Mouse (Mus musculus) CD8-positive naive resting alpha-beta T cell, adult 2 months (primary cell): ENCODE results near the gene Cks2.
"Not testable (repeated sequence)": the region's sequence is repeated elsewhere in the genome, so short reads cannot be mapped to it uniquely, and the experiment has no call there.

Source experiments
- DNase-seq, 2 experiments: peaks; one replicate each; pipeline ENCODE4 v3.0.0; 2022; ENCODE audit warnings: low read depth in 2 of 2, low spot score in 2 of 2

The Cks2 gene

DNA sequence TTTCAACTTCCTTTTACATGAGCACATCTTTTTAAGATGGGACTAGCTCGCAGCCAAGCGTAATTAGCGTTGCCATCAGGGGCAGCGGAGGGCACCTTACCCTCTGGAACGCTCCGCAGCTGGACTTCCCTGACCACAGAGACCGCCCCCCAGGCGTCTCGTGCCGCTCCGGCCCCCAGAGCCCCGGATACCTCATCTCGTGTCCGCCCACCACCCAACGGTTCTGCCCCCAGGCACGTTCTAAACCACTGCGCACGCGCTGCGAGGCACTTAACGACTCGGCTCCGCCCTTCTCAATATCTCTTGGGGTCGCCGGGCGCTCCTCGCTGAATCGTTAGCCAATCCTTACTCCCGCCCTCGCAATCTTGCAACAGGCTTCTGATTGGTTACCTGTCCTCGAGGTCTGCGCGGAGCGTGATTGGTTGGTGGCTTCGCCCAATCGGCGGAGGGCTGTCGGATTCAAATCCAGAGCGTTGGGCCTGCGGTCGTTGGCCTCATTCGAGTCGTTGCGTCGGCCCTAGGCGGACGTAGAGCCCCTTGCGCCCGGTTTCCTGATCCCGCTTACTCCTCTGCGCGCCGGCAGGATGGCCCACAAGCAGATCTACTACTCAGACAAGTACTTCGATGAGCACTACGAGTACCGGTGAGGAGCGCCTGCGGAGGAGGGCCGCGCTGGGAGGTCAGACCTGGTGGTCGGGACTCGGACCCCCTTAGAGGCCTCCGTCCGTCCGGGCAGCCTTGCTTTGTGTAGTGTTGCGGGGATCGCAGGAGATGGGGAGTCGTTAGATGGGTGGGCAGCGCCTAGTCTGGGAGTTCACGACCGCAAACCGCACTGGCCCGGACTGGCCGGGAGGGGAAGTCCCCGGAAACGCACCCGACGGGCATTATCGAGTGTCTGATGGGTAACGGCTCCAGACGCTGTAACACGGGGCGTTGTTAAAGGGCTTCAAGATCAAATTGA is at the start of gene Cks2:
Cks2 (plus strand) TSS at position 404 of the 961 bp plus-strand sequence.
- DNase-seq, result peak; percentile 94

DNA sequence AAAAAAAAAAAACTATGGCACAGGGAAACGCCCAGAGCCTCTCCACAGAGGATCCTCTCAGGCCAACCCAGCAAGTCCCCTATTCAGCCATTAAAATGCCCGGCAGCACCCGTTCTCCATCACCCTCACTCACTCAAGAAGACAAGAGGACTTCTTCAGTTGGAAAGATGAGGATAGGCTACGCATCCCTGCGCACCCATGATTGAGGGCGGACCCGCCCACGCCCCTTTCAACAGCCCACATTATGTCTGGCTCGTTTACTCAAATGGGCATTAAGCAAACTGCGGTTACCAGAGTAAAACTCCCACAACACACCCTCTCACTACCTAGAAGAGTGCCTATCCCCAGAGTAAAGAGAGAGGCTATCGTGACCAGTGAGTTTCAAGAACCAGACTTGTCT is 49.6 kb upstream of the Cks2 start:
- DNase-seq, result no peak

DNA sequence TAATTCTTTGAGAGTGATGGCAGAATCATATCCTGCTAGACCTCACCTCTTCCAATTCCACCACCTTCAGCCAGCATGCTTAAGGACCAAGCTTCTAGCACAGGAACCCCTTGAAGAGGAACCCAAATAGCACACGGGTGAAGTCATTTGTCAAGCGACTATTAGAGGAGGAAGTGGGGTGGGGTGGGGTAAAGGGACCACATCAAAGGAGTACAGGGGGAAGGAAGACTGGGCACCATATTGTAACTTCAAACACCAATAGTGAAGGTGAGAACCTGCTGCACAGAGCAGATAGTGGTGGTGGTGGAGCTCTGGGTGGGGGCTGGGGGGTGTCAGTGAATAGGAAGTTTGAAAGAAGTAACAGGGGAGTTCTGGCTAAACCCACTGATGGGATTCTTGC is 47.0 kb upstream of the Cks2 start:
- DNase-seq, result no peak

DNA sequence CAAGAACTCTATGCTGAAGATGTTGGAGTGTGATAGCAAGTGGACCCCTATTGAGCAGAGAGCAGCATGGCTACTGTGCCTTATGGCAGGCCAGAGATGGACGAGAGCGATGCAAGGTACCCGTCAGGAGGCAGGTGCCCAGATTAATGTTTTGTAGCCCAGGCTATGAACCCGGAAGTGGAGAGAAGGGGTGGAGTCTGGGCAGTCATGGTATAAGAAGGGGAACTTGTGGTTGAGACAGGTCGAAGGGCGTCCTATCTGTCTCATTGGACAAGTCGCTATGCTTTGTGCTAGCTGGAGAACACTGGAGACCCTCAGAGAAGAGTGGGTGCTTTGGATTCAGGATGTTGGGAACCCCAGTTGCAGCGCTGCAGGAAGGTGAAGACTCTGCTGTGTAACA is 44.9 kb upstream of the Cks2 start:
- DNase-seq, result no peak

DNA sequence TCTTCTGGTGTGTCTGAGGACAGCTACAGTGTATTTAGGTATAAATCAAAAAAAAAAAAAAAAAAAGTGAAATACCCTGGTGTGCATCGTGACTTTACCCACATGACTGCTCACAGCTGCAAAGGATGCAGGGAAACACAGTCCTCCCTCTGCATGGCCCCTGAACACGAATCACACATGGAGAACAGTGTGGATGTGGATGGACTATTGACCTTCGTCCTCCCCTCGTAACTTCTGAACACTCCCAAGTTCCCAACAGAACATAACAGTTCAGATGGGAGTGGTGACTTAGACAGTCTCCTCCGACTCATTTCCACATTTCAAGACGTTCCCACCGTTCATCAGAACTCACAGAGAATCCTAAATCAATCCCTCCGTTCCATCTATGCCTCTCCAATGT is 42.3 kb upstream of the Cks2 start:
- no peak for DNase-seq

DNA sequence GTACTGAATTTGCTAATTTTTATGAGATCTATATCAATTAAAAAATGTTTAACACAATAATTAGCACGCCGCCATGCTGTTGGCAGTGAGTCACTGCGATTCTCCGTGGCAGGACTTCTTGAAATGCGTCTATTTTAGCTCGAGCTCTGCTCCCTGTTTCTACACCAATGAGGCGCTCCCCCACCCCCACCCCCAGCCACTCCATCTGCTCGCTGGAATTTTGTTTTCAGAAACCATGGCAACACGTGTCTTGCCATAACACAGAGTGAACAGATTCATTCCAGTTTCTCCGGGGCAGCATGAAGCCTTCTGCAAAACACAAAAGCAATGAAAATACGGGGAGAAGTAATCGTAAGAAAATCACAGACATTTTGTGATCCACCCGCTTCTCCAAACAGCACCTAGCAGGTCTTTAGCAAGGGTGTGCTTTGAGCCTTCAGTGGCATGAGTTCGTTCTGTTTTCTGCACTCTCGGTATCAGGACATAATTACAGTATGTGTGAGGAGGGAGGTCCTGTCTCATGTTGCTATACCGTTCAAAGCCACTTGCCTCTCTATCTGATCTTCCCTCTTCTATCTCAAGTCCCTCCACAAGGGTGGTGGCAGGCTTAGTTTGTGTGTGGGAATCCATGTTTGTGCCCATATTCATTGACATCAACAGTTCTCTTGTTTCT is 41.7 kb upstream of the Cks2 start:
- no peak for DNase-seq

DNA sequence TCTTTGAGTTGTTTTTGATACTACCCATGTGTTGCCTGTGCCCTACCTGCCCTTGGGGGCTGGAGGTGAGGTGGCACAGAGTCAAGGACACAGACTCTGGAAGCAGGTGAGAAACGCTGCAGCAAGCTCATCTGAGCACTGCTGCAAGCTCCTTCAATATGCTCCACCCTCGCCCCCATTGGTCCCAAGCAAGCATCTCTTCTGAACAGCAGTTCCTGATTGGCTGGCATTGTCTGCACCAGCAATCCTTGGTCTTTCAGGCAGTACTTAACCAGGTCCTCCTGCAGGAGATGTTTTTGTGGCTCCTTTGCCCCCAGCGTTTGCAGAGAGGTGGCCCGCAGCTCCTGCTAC is 41.2 kb upstream of the Cks2 start:
- DNase-seq, result no peak

DNA sequence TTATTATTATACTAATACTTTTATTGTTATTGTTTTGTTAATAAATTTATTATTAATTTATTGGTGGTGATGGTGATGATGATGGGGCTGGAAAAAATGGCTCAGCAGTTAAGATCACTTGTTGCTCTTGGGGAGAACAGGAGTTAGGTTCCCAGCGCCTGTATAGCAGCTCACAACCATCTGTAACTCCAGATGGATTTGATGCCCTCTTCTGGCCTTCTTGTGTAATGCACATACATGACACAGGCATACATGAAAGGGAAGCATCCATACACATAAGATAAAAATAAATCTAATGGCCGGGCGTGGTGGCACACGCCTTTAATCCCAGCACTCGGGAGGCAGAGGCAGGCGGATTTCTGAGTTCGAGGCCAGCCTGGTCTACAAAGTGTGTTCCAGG is 35.8 kb upstream of the Cks2 start:
- DNase-seq, result no peak

DNA sequence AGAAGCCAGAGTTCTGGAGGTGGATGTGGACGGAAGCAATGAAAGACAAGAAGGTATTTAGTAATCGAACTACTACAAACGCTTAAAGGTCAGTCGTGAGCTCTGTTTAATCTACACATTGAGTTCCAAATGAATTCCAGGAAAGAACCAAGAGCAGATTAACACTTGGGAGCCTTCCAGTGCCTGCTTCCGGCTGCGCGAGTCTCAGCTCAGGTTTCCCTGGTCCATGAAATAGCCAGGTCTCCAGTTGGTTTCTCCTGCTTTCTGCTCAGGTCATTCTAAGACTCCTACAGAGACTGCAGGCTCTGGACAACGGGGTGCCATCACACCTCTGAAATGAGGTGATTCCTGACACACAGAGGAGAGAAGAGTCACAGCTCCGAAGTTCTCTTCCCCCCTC is 34.0 kb upstream of the Cks2 start:
- no peak for DNase-seq

DNA sequence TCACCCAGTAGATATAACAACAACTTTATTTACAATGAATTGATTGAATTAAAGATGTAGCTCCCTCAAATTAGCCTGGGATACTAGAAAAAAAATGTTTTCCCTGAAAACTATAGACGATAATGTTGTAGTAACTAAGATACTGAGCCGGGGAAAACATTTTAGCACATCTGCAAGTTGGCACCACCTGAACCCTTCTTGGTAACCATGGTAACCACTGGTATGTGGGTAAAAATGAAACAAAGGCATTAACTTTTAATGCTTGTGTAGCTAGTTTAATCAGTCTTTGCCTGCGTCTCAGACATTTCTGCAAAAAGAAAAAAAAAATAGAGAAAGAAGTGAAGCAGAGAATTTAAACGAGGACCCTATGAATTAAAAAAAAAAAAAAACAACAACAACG is 33.5 kb upstream of the Cks2 start:
- DNase-seq, result no peak

DNA sequence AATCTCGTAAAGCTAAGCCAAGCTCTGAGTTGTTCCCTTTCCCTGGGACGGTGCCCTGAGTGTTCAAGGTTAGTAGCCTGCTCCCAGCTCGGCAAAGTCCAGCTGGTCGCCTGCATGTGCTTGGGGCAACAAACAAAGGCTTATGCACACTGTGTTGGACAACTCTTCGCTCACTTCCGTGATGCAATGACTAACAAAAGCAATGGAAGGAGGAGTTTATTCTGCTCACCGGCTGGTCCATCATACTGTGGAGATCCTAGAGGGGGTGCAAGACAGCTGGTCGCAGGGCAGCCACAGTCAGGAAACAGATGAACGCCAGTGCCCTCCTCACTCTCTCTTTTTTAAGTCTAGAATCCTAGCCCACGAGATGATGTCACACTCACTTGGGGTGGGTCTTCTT is 29.2 kb upstream of the Cks2 start:
- DNase-seq, result no peak

DNA sequence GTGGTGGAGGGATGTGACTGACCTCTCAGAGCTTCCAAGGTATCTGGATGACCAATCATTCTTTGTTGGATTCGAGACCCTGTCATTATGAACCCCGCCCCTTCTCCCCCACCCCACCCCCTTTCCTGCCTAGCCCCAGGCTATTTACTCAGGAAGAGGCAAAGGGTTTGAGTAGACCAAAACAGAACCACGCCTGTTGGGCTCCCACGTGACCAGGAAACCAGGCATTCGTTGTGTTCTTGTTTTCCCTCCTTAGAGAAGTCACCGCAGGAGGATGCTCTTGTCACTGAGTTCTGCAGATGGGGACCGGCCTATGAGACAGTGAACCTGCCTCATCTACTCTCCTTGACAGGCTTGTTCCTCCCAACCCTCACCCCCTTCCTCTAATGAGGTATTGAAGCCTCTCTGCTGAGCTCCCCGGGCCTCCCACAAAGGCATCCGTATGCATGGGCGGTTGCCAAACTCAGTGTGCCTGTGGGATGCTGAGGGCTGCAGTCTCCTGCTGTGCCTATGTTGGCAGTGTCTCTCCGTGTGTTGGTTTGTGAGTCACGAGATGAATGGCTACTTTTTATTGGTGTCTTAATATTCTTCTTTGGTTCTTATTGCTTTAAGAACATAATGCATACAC is 28.5 kb upstream of the Cks2 start:
- no peak for DNase-seq

DNA sequence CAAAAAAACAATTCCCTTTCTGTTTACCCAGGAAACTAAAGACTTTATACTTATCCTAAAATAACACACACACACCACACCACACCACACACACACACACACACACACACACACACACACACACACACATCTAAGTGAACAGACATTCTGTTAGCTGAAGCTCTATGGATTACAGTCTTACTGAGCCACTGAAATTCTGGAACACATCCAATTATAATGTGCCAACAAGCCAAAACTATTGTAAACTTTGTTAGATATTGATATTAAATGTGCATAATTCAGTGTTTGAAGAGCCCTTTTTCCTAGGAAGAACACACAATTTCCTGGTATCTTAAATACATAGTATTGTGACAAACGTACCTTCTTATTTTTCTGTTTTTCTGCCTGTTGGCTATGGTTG is 27.7 kb upstream of the Cks2 start:
- no peak for DNase-seq

DNA sequence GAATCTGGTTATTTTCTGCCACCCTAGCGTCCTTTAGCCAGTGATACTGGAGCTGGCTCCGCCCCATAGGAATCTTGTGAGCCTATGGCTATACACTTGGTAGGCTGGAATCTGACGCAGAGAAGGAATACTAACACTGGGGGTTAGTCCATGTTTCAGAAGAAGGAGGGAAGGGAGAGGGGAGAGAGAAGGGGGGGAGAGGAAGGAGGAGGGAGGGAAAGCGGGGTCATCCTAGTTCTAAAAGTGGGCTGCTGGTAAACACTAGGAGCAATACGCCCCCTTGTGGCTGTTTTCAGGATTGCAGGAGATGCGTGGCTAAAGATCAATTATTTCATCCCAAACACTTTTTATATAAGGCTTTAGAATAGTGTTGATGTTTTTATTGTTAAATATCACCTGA is 27.2 kb upstream of the Cks2 start:
- peak; percentile 24 to 40 for DNase-seq

DNA sequence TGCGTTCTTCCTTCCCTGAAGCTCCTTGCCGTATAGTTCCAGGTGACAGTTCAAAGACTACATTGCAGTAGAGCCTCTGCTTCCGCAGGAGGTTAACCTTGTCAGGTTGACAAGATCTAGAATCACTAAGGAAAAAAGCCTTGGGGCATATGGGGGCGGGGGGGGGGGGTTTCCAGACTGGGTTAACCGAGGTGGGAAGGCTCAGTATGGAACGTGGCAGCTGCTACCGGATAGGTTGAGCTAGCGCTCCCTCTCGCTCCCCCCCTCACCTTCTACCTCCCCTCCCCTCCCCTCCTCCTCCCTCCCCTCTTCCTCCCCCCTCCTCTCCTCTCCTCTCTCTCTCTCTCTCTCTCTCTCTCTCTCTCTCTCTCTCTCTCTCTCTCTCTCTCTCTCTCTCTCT is 26.4 kb upstream of the Cks2 start:
- no peak for DNase-seq

DNA sequence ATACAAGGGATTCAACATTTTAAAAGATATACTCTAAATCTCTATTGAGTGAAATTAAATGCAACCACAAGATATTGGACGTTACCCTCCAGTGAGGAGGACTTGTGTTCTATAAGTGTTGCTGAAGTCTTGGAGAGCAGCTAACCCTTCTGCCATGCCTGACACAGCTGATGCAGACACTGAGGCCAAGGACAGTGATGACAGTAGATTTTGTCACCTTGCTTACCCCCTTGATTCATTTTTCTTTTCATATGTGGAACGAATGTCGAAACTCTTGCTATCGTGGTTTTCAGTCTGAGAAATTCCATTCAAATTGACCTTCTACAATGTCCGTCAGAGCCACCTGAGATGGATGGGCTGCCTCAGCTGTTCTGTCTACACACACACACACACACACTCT is 22.4 kb upstream of the Cks2 start:
- DNase-seq, result no peak

DNA sequence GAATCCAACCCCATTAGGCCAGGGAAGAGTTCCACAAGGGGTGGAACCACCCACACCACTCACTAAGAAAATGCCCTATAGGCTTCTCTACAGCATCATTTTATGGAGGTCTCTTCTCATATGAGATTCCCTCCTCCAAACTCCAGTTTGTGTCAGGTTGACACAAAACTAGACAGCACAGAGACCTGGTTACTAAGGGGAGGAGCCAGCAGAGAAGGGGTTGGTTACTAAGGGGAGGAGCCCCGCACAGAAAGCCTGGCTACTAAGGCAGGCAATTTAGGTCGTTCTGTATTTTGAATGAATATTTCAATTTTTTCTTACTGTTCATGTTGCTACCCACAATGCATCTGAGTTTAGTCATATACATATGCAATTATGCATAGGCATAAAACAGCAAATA is 21.4 kb upstream of the Cks2 start:
- no peak for DNase-seq

DNA sequence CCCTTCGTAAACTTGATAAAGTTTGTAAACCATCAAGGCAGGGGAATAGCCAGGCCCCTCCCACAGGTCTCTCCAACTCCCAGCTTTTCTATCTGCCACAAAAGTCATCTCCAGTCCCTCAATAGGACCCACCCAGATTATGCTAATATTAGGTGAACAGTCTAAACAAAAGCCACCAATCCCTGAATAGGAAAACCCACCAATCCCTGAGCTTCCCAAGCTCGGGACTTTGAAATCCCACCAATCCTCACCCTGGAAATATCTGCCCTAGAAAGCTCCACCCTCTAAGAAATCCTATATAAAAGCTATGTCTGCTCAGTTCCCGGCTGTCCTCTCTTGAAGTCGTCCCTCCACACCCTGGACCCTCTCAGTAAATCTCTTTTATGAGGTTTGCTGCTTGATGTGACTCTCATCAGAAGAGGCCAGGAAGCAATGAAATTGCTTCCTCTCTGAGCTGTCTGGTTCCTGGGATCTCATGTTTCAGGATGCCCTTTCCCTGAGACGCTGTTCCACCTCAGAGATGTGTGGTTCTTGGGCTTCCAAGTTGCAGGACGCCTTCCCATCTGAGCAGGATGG is 16.7 kb upstream of the Cks2 start:
- no peak for DNase-seq

DNA sequence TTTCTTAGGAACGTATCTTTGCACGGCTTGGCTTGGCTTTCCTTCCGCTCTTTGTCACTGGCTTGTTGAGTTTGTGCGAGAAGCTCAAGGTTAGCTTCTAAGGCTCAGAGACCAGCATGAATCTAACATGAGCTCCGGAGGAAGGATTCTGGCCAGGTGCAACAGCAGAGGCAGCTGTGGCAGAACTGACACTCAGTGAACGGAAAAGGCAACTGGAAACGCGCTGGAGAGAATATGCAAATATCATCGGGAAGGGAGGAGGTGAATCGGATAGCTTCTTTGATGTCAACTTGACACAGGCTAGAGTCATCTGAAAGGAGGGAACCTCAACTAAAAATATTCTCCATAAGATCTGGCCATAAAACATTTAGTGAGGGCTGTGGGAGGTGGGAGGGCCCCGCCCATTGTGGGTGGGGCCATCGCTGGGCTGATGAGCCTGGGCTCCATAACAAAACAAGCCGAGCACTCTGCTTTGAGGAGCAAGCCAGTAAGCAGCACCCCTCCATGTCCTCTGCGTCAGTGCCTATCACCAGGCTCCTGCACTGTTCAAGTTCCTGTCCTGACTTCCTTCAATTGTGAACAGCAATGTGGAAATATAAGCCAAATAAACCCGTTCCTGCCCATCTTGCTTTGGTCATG is 13.6 kb upstream of the Cks2 start:
- DNase-seq, result no peak

DNA sequence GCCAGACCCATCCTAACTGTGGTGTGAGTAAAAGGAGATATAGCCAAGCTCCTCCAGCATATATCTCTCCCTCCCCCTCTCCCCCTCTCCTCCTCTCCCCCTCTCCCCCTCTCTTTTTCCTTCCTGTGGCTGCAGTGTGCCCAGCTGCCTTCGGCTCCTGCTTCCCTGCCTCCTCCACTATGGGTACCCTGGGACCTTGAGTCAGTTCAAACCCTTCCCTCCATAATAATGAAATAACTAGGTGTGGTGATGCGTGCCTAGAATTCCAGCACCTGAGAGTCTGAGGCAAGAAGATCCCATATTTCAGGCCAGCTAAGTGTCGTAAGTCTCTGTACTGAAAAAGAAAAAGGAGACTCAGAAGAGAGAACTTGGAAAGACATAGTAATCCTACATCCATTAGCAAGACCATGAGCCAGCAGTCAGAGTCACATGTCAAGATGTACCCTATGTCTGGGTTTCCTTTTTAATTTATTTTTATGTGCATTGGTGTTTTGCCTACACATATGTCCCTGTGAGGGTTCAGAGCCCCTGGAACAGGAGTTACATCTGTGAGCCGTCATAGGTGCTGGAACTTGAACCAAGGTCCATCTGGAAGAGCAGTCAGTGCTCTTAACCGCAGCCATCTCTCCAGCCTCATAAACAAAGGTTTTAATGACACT is 12.3 kb upstream of the Cks2 start:
- DNase-seq, result no peak

DNA sequence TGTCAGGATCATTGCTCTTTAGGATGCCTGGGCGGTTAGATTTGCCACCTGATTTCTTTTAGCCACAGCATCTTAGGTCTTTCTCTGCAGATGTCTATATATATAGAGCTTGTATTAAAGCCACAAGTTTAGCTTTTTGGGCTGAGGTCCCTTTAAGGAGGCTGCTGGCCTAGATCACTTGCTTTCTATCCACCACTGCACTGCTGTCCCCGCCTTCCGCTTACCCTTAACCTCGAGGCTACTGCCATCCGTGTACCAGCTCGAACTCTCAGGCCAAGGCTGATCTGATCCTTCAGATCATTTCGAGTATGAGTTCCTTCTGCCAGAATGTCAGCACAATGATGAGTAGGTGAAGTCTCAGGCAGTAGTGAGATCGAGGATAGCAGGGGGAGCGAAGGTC is 9.6 kb upstream of the Cks2 start:
- DNase-seq, result not testable (repeated sequence)
